Mouse (Mus musculus): ENCODE results near the gene Cyb5r4.
A peak's percentile ranks its signal among the peaks of the same experiment; 100 is the strongest.
"Not testable (repeated sequence)": the region's sequence is repeated elsewhere in the genome, so short reads cannot be mapped to it uniquely, and the experiment has no call there.

The Cyb5r4 gene

GRCm38 (mm10) chr9:87027423-87028084 lies 5.7 kb downstream of the Cyb5r4 start:
- peak; percentile 73 to 75 for DNase-seq

GRCm38 (mm10) chr9:87032196-87032595 lies 10.4 kb downstream of the Cyb5r4 start:
- no peak for DNase-seq

DNA sequence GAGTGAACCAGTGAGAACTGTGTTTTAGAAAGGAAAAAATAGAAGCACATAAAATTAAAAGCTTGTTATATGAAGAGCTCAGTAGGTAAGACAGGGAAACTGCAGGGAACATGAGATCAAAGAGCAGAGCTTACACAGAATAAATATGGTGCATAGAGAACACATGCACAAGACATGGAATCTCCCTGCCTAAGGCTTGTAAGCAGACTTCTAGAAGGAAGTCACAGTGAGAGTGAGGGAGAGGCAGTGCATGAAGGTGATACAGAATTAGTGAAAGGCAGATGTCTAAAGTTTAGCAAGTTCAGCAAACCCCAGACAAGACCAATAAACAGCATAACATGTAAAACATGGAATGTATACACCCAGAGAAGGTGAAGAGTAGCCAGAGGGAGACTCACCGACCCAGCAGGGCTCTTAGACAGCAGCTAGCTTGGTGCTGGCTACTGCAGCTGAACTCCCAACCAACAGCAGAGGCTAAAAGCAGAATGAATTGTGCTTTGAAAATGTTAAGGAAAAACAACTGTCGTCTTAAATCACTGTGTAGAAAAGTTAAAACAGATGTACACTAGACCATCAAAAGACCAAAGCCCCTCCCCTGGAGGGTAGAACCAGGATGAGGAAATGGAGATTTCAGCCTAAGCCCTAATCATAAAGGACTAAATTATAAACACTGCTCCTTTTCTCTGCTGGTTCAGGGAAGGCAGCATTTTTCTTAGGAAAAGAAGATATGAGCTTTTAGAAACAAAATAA lies 13.2 kb downstream of the Cyb5r4 start:
- no peak for DNase-seq

- DNase-seq, result no peak
These were observed 27.6 kb downstream of the Cyb5r4 start for GRCm38 (mm10) chr9:87049425-87049824.

GRCm38 (mm10) chr9:87055547-87056235 lies 33.9 kb downstream of the Cyb5r4 start:
- DNase-seq, result no peak

GRCm38 (mm10) chr9:87062337-87062736 lies 40.5 kb downstream of the Cyb5r4 start:
- no peak for DNase-seq

DNA sequence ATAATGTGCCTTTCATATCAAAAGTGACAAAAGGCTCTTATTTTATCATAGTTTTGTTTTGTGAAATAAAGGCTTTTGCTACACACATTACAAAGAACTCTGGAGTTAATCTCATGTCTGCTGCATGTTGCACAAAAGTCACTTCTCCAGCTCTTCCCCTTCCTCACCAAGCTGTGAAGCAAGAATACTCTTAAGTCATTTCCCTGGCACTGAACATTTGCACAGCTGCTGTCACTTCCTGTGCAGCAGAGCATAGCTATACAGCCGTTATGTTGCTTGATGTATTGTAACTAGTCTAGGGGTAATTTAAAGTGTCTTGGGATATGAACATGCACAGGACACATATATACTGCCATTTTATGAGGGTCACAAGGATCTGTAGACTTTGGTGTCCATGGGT lies 46.3 kb downstream of the Cyb5r4 start:
- no peak for DNase-seq

GRCm38 (mm10) chr9:87071566-87071965 lies 49.8 kb downstream of the Cyb5r4 start:
- peak; percentile 61 to 69 for DNase-seq

DNA sequence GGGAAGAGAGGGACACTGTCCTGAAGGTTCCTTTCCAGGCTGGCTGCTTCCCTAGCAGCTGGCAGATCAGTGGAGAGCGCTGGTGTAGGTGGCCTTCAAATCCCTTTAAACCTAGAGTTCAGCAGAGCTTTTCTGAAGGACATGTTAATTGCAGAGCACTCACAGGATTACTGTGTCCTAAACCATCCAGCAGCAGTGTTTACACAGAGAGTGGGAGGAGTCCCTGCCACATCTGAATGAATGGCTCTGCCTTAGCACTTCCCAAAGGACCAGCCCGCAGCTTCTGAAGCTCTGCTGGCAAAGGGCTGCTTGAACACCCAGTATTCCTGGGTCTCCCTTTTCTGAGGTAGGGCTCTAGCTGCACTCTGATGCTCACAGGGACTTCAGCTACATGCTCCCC lies 56.1 kb downstream of the Cyb5r4 start:
- DNase-seq, result no peak

- DNase-seq, result no peak
These were observed 57.7 kb downstream of the Cyb5r4 start for GRCm38 (mm10) chr9:87079511-87079910.

GRCm38 (mm10) chr9:87086991-87087390 lies 65.2 kb downstream of the Cyb5r4 start:
- no peak for DNase-seq

- peak; percentile 32 to 41 for DNase-seq
These were observed 76.2 kb downstream of the Cyb5r4 start for GRCm38 (mm10) chr9:87097989-87098388.

GRCm38 (mm10) chr9:87115019-87115418 lies 93.2 kb downstream of the Cyb5r4 start:
- no peak for DNase-seq

DNA sequence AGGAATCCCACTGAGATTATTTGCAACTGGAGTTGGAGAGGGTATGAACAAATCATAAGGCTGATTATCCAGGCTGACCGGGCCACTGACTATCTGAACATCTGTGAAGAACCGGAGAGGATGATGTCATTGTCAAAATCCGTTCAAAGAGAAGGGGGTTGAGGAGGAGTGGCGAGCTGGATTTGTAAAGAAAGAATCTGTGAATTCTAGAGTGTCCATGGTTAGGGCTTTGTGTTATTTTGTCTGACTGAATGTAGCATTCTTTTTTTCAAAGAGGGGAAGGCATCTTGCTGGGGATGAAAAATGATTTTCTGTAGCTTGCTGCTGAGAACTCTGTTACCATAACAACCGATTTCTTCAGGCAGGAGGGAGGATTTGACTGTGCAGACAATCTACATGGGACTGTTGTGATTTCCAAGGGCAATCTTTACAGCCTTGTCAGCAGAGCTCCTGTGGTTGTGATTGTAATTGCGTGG lies 93.7 kb downstream of the Cyb5r4 start:
- DNase-seq, result no peak

- DNase-seq, result no peak
These were observed 94.2 kb downstream of the Cyb5r4 start for GRCm38 (mm10) chr9:87115978-87116377.

- no peak for DNase-seq
These were observed 97.2 kb downstream of the Cyb5r4 start for GRCm38 (mm10) chr9:87118996-87119395.

DNA sequence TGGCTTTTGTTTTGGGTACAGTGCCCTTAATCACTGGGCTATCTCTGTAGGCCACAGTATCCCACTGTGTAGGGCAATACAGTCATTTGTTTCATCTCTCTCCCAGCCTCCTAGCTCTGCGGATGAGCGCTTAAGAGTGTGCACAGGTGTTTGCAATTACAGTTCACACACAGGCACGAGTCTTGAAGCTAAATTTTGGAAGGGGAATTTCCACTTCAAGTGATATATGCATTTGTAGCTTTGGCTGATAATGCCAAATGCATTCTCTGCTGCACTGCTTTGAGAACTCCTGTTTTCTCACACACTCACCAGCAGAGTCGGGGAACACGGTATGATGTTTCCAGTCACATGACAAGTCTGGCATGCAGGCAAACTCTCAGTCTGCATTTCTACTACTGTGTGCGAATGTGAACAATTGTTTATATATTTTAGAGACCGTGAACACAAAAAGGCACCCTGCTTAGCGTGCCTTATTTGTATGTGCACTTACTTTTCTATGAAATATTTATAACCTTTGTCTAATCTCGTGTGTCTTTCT lies 100.2 kb downstream of the Cyb5r4 start:
- no peak for DNase-seq

- DNase-seq, result not testable (repeated sequence)
These were observed 105.2 kb downstream of the Cyb5r4 start for GRCm38 (mm10) chr9:87127046-87127445.

All from B cell, adult 2 months (primary cell).